Mouse (Mus musculus): ENCODE results near the gene Trp53bp2.

- TF ChIP-seq USF1 (IDR thresholded peaks at IDR 0.05; ENCODE audit: low read depth) (no peak), MAX (IDR thresholded peaks at IDR 0.05) (no peak)
Measured at GRCm38 (mm10) chr1:182501815-182502405, 92.9 kb downstream of the Trp53bp2 start.

Measured in C2C12 (cell line).